Mouse (Mus musculus): ENCODE results near the gene Zfp369.
"Not testable (repeated sequence)": the region's sequence is repeated elsewhere in the genome, so short reads cannot be mapped to it uniquely, and the experiment has no call there.

Gene Zfp369

GRCm38 (mm10) chr13:65311826-65312225, 33.2 kb downstream of the Zfp369 start:
- POLR2A ChIA-PET: interaction anchor here in 3 of 4 experiments (0.7 to 1.6 kb wide), 9 partner anchors 19 to 1054 kb away, joined by 3 to 5 read pairs (median 4); partner anchors contain the start of gene Mfsd14b (in 1 of the 3)
- CTCF ChIA-PET: interaction anchor here in 3 of 4 experiments (0.6 to 1.4 kb wide), 8 partner anchors 33 to 989 kb away, joined by 3 to 6 read pairs (median 4); partner anchors contain the start of gene Zfp369 (in 1 of the 3)

- CTCF ChIA-PET: not testable (repeated sequence)
- POLR2A ChIA-PET: interaction anchor here (0.6 to 0.7 kb wide), 6 partner anchors 70 to 993 kb away, joined by 3 to 7 read pairs (median 3); partner anchors contain the start of genes Mfsd14b (in 1 of the 4) and Zfp369 (in 1 of the 4)
Measured at GRCm38 (mm10) chr13:65348501-65348900, 69.9 kb downstream of the Zfp369 start.

GRCm38 (mm10) chr13:65351768-65352167, 73.2 kb downstream of the Zfp369 start:
- CTCF ChIA-PET, POLR2A ChIA-PET: not testable (repeated sequence)

Data from embryonic stem cell, embryonic (primary cell).